Mouse (Mus musculus) forebrain, embryonic 14.5 days (tissue): ENCODE measurements at regions not wholly inside any gene's neighbourhood (a gene's known extent, or its start where the extent isn't known, plus 50 kb on each side); places are given as distances from the start of the nearest gene placed in this dataset.
A peak's percentile ranks its signal among the peaks of the same experiment; 100 is the strongest.

Experiments
- ATAC-seq: fragments of 200-750 bp; cut with Nextera tagmentation; 2 replicates; pipeline ENCODE4 v1.8.0; 2017; ENCODE audit warnings: mild to moderate bottlenecking, moderate library complexity
- DNase-seq: peaks from one replicate; pipeline ENCODE4 v3.0.0-alpha.2; 2015; ENCODE audit warnings: low spot score
- H3K27ac ChIP-seq: fragments of 300-500 bp; sonication (generic); 2 replicates; pipeline ENCODE4 v1.5.1; 2014; ENCODE audit warnings: low read depth, mild to moderate bottlenecking, control low read depth, low read length, moderate library complexity
- H3K27me3 ChIP-seq: fragments of 300-500 bp; sonication (generic); replicated peaks from 2 replicates; pipeline ENCODE4 v1.6.1; 2014; ENCODE audit warnings: low read length, control low read depth, mixed read lengths; ENCODE audit not compliant: control insufficient read depth, insufficient read depth
- H3K36me3 ChIP-seq: fragments of 300-500 bp; sonication (generic); 2 replicates; pipeline ENCODE4 v1.6.1; 2014; ENCODE audit warnings: low read length, control low read depth; ENCODE audit not compliant: control insufficient read depth, insufficient read depth
- H3K4me1 ChIP-seq: fragments of 300-500 bp; sonication (generic); 2 replicates; pipeline ENCODE4 v1.6.1; 2014; ENCODE audit warnings: antibody characterized with exemption, low read length, control low read depth; ENCODE audit not compliant: control insufficient read depth, insufficient read depth
- H3K4me2 ChIP-seq: fragments of 300-500 bp; sonication (generic); 2 replicates; pipeline ENCODE4 v1.6.1; 2014; ENCODE audit warnings: mild to moderate bottlenecking, control low read depth, low read length
- H3K4me3 ChIP-seq: fragments of 300-500 bp; sonication (generic); 2 replicates; pipeline ENCODE4 v1.5.1; 2014; ENCODE audit warnings: low read depth, low read length, control low read depth
- H3K9ac ChIP-seq: fragments of 300-500 bp; sonication (generic); 2 replicates; pipeline ENCODE4 v1.6.1; 2014; ENCODE audit warnings: mild to moderate bottlenecking, low read length, control low read depth, moderate library complexity
- H3K9me3 ChIP-seq: fragments of 300-500 bp; sonication (generic); replicated peaks from 2 replicates; pipeline ENCODE4 v1.6.1; 2016; ENCODE audit warnings: low read length, control low read depth, mixed read lengths; ENCODE audit not compliant: control insufficient read depth
- WGBS: fragments of 180-500 bp; shearing (Covaris S2); extraction: QIAGEN DNeasy Blood & Tissue Kit; methylation state at CpG from one replicate; pipeline ENCODE4 v1.1.7; 2014; 5-methylcytosine and 5-hydroxymethylcytosine counted together

DNA sequence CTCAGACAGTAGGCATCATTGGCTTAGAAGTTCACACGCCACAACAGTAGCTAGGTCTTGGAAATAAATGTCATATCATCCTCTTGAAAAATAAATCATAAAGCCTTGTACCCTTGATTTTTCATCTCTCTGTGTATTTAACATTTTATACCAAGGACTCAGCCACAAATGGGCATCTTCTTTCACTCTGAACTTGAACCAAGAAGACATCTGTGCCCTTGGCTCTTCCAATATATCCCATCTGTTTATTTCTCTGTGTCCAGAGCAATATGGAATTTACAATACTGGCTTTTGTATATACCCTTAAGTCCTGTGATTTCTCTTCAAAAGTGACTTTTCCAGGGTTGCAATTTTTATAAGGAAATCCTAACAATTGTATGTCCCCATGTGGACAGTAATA lies 222.7 kb downstream of the Tox3 start:
- H3K4me1 ChIP-seq: no peaks in the 10 kb centered on the region
- H3K9ac ChIP-seq: no peak overlapping the region
- no peak overlapping the region for H3K27ac ChIP-seq
- no peak overlapping the region for H3K4me3 ChIP-seq
- 92% methylated on average over 1 of the region's 1 CpGs for WGBS
- H3K9me3 ChIP-seq: no peaks in the 10 kb centered on the region
- no peak for ATAC-seq
- no peak for DNase-seq
- H3K4me2 ChIP-seq: no peak overlapping the region
- no peaks in the 10 kb centered on the region for H3K36me3 ChIP-seq
- H3K27me3 ChIP-seq: no peaks in the 10 kb centered on the region

DNA sequence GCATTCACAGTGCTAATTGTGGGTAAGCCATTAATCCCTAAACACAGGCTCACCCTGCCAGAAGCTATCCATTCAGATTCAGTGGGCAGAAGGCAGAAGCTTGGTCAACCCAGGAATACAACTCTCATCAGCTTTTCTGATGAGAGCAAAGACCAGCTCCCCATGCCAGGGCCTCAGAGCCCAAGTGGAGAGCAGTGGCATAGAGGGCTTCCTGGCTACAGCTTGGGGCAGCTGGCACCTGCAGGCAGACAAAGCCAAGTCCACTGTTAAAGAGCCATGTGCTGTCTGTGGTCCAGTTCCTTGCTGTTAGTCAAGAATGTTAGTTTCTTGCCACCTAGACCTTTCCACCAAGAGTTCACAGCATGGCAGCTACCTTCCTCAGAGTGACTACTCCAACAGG lies 225.0 kb downstream of the Tox3 start:
- DNase-seq: no peak
- H3K4me3 ChIP-seq: no peak overlapping the region
- H3K9me3 ChIP-seq: no peaks in the 10 kb centered on the region
- H3K9ac ChIP-seq: no peak overlapping the region
- H3K27ac ChIP-seq: no peak overlapping the region
- ATAC-seq: no peak
- no peak overlapping the region for H3K4me2 ChIP-seq
- H3K27me3 ChIP-seq: no peaks in the 10 kb centered on the region
- H3K4me1 ChIP-seq: no peaks in the 10 kb centered on the region
- no peaks in the 10 kb centered on the region for H3K36me3 ChIP-seq

DNA sequence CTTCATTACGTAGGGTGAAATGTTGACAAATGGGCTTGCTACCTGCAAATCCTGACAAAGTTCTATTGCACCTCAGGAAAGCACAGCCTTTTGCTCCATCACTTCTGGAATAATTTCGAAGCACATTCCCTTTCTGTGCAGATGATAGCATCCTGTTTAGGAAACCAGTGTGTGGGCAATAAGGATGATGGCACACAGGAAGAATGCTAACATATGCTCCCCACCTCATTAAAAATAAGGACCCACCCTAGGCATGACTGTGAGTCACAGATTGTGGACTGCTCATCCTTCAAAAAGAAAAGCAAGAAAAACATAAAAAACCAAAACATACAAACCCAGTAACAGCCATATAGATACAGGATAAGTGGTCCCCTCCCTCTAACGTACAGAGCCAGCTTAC lies 226.2 kb downstream of the Tox3 start:
- WGBS: 90% methylated on average over 3 of the region's 3 CpGs

DNA sequence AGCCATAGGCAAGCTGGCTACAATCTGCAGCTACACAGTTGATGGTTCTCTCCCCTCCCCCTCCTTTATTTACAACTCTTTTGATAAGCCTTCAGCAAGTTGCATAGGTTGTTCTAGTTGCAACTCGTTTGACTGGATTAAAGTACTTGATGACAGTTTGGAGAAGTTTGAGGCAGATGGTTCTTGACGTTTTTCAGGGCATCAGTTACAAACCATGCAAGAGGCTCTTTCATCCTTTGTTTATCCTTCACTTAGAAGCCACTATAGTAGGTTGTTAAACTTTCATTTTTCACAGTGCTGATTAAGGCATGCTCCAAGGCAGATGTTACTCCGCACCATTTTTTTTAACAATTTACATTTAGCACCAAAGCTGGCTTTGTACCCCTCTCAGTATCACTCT lies 227.1 kb downstream of the Tox3 start:
- 23% methylated on average over 3 of the region's 3 CpGs for WGBS
- Histone ChIP-seq H3K4me2 (no peak overlapping the region), H3K9me3 (no peaks in the 10 kb centered on the region), H3K4me3 (no peak overlapping the region), H3K36me3 (no peaks in the 10 kb centered on the region), H3K9ac (no peak overlapping the region), H3K27ac (no peak overlapping the region), H3K4me1 (no peaks in the 10 kb centered on the region), H3K27me3 (no peaks in the 10 kb centered on the region)
- DNase-seq: peak; percentile 16
- no peak for ATAC-seq

More for the DNA sequence above, 226.2 kb downstream of the Tox3 start:
- Histone ChIP-seq H3K27me3 (no peaks in the 10 kb centered on the region), H3K9me3 (no peaks in the 10 kb centered on the region), H3K9ac (no peak overlapping the region), H3K4me3 (no peak overlapping the region), H3K36me3 (no peaks in the 10 kb centered on the region), H3K4me2 (no peak overlapping the region), H3K27ac (no peak overlapping the region), H3K4me1 (no peaks in the 10 kb centered on the region)
- DNase-seq (no peak), ATAC-seq (no peak)

DNA sequence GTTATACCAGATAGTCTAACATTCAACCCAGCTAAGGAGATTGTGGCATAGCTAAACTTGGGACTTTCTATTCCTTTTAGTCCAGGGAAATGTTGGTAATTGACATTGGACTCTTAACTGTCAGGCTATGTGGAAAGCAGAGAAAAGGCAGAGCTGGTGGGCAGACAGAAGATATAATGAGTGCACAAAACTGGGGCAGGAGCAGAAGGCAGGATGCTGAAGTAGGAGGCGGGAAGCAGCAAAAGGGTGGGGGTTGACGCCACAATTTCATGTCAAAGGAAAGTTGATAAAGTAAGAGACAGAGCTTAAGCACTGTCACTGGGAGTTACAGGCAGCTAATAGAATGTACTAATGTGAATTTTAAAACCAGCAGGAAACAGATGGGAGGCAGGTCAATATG lies 232.7 kb downstream of the Tox3 start:
- 69% methylated on average over 2 of the region's 2 CpGs for WGBS
- Histone ChIP-seq H3K4me2 (no peak overlapping the region), H3K9ac (no peak overlapping the region), H3K36me3 (no peaks in the 10 kb centered on the region), H3K27ac (no peak overlapping the region), H3K4me1 (no peaks in the 10 kb centered on the region), H3K4me3 (no peak overlapping the region), H3K27me3 (no peaks in the 10 kb centered on the region), H3K9me3 (no peaks in the 10 kb centered on the region)
- no peak for ATAC-seq
- DNase-seq: no peak

DNA sequence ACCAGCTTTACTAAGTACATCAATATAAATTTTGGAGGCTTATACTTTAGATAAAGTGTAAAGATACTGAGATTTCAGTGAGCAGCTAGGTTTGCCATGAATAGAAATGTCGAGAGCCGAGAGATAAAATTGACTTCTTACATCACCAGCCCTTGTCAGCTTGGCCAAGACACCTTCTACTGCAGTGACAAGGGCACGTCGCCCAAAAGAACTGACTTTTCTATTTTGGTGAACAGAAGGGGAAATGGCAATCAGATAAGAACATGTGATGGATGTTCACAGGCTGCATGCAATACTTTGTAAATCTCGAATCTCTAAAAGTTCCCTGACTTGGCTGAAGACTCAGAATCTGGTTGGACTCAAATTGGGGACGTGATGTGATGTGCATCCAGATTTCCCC lies 247.6 kb downstream of the Tox3 start:
- 92% methylated on average over 6 of the region's 6 CpGs for WGBS
- no peak overlapping the region for H3K4me3 ChIP-seq
- H3K27me3 ChIP-seq: no peaks in the 10 kb centered on the region
- H3K4me1 ChIP-seq: no peaks in the 10 kb centered on the region
- ATAC-seq (no peak), DNase-seq (no peak)
- no peak overlapping the region for H3K27ac ChIP-seq
- no peak overlapping the region for H3K4me2 ChIP-seq
- no peak overlapping the region for H3K9ac ChIP-seq
- no peaks in the 10 kb centered on the region for H3K9me3 ChIP-seq
- no peaks in the 10 kb centered on the region for H3K36me3 ChIP-seq

DNA sequence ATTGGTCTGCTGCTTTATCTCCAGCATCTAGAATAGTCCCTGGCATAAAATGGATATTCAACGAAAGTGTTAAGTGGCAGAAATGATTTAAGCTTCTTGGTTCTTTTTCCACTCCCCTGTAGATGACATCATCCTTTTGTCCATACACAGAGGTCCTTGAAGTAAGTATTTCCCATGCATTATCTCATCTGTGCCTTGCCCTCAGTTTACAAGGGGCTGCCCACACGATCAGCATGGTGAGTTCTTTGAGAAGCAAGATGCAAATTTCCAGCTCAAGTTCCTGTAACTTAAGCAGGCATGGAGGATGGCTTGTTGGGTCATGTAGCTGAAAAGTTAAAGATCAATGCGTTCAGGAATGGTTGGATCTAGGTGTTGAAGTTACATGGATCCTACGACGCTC lies 265.5 kb downstream of the Tox3 start:
- Histone ChIP-seq H3K9ac (no peak overlapping the region), H3K4me1 (no peaks in the 10 kb centered on the region), H3K27ac (no peak overlapping the region), H3K9me3 (no peaks in the 10 kb centered on the region), H3K4me2 (no peak overlapping the region), H3K27me3 (no peaks in the 10 kb centered on the region), H3K36me3 (no peaks in the 10 kb centered on the region), H3K4me3 (no peak overlapping the region)
- ATAC-seq (no peak), DNase-seq (no peak)
- 75% methylated on average over 5 of the region's 5 CpGs for WGBS

DNA sequence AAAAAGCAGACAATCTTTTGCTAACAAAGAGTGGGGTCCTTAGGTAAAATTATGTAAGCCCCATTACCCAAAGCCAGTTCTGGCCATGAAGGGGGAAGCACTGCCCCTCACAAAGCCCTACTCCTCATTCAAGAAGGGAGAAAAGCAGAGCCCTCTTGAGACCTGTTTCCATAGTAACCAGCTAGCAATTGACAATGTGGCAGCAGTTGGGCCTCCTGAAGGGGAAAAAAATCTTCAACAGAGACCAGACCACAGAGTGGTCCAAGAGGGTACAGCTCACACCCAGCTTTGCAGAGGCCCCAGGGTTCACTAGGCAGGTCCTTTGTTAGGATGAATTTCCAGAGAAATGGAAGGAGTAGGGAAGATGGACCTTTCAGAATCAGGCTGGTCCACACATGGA lies 271.8 kb downstream of the Tox3 start:
- peaks cover 14% of the 10 kb centered on the region for H3K4me1 ChIP-seq
- ATAC-seq (peak; percentile 91), DNase-seq (peak; percentile 94)
- H3K36me3 ChIP-seq: no peaks in the 10 kb centered on the region
- H3K27ac ChIP-seq: peak overlapping the region; percentile 80
- no peaks in the 10 kb centered on the region for H3K9me3 ChIP-seq
- H3K4me3 ChIP-seq: no peak overlapping the region
- no peaks in the 10 kb centered on the region for H3K27me3 ChIP-seq
- H3K9ac ChIP-seq: no peak overlapping the region
- no peak overlapping the region for H3K4me2 ChIP-seq

DNA sequence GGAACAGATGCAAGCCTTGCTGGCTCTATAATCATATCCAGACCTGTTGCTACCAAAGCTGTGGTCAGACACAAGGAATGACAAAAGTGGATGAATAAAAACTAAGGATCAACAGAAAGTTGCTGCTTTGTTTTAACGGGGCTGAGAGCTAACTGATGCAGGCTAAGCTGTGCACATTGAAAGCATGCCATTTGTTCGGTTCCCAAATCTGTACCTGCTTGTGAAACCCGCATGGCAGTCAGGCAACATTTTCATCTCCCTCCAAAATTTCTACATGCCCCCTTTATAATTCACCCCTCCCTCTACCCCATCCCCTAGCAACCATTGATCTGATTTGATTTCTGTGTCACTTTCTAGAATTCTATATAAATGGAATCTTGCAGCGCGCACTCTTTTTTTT lies 272.3 kb downstream of the Tox3 start:
- ATAC-seq: no peak; the same call in 1 of the 2 replicates
- H3K27me3 ChIP-seq: no peaks in the 10 kb centered on the region

More for the DNA sequence above, 272.3 kb downstream of the Tox3 start:
- no peak overlapping the region for H3K4me2 ChIP-seq
- no peak overlapping the region for H3K4me3 ChIP-seq
- peaks cover 14% of the 10 kb centered on the region for H3K4me1 ChIP-seq
- 18% methylated on average over 5 of the region's 5 CpGs for WGBS
- H3K9ac ChIP-seq: no peak overlapping the region
- DNase-seq: no peak
- H3K9me3 ChIP-seq: no peaks in the 10 kb centered on the region
- H3K36me3 ChIP-seq: no peaks in the 10 kb centered on the region
- peak overlapping the region; percentile 80; the same call in 1 of the 2 replicates for H3K27ac ChIP-seq
